Mouse (Mus musculus) left cerebral cortex, postnatal 4 days (tissue): Measurements from ENCODE around the gene Tdrkh. TPM values are rescaled to one million over a fixed set of nuclear protein-coding genes. Genes with fewer than 3 reads are reported as not detected.

Source experiments
- DNase-seq: peaks from one replicate; pipeline ENCODE4 v3.0.0-alpha.2; 2022
- intact Hi-C: fragments of 180-260 bp; cut with DNase I; formaldehyde crosslinking; loops from one replicate; pipeline ENCODE4 v1.15.1; 2025
- total RNA-seq, 2 experiments: library from RNA; stranded (reverse); gene quantifications; 2 replicates each; pipeline ENCODE4 v1.2.3; 2021

The Tdrkh gene
- total RNA-seq, 2 experiments from 2014 or later = 46.8 to 51.0 TPM

GRCm38 (mm10) chr3:94387391-94387790, 25.7 kb upstream of the Tdrkh start:
- intact Hi-C loops = no loop called here
- no peak for DNase-seq

- intact Hi-C loops = no loop called here
- DNase-seq = no peak
These were observed 25.0 kb upstream of the Tdrkh start for GRCm38 (mm10) chr3:94388047-94388446.

- no peak for DNase-seq
- intact Hi-C loops = no loop called here
These were observed 23.7 kb upstream of the Tdrkh start for GRCm38 (mm10) chr3:94389420-94389819.

- DNase-seq = peak; percentile 74
- intact Hi-C loops = no loop called here
These were observed 22.1 kb upstream of the Tdrkh start for GRCm38 (mm10) chr3:94391001-94391400.

GRCm38 (mm10) chr3:94392128-94392527, 20.9 kb upstream of the Tdrkh start:
- no peak for DNase-seq
- intact Hi-C loops = no loop called here

GRCm38 (mm10) chr3:94393049-94393448, 20.0 kb upstream of the Tdrkh start:
- no peak for DNase-seq
- intact Hi-C loops = no loop called here

- DNase-seq = no peak
- intact Hi-C loops = loop anchor here (1.0 kb wide), 1 partner anchor 38 kb away; no protein-coding TSS in a partner anchor
These were observed 16.7 kb upstream of the Tdrkh start for GRCm38 (mm10) chr3:94396336-94396735.

- DNase-seq = no peak
- intact Hi-C loops = loop anchor here (1.0 kb wide), 1 partner anchor 37 kb away; no protein-coding TSS in a partner anchor
These were observed 16.2 kb upstream of the Tdrkh start for GRCm38 (mm10) chr3:94396851-94397250.

GRCm38 (mm10) chr3:94398217-94398616, 14.9 kb upstream of the Tdrkh start, which contains the start of gene Lingo4:
Gene Lingo4, plus strand, starts transcription at chr3:94398517.
- no peak for DNase-seq
- intact Hi-C loops = no loop called here

GRCm38 (mm10) chr3:94398943-94399481, 14.1 kb upstream of the Tdrkh start:
- intact Hi-C loops = no loop called here
- DNase-seq = peak; percentile 62

GRCm38 (mm10) chr3:94399663-94400310, 13.3 kb upstream of the Tdrkh start:
- no peak for DNase-seq

GRCm38 (mm10) chr3:94402451-94402850, 10.6 kb upstream of the Tdrkh start:
- intact Hi-C loops = no loop called here
- DNase-seq = no peak

More at GRCm38 (mm10) chr3:94399663-94400310, 13.3 kb upstream of the Tdrkh start:
- intact Hi-C loops = no loop called here

GRCm38 (mm10) chr3:94404366-94405054, 8.6 kb upstream of the Tdrkh start:
- intact Hi-C loops = no loop called here
- no peak for DNase-seq

- intact Hi-C loops = no loop called here
- no peak for DNase-seq
These were observed 7.5 kb upstream of the Tdrkh start for GRCm38 (mm10) chr3:94405561-94405960.

- DNase-seq = no peak
- intact Hi-C loops = no loop called here
These were observed 543 bp upstream of the Tdrkh start for GRCm38 (mm10) chr3:94412530-94412929.

GRCm38 (mm10) chr3:94430980-94431379, 17.9 kb downstream of the Tdrkh start:
- intact Hi-C loops = no loop called here

GRCm38 (mm10) chr3:94434305-94434704, 21.2 kb downstream of the Tdrkh start:
- intact Hi-C loops = loop anchor here (1.0 kb wide), 1 partner anchor 38 kb away; no protein-coding TSS in a partner anchor
- DNase-seq = no peak

More at GRCm38 (mm10) chr3:94430980-94431379, 17.9 kb downstream of the Tdrkh start:
- DNase-seq = no peak

GRCm38 (mm10) chr3:94436420-94436819, 23.3 kb downstream of the Tdrkh start:
- DNase-seq = no peak
- intact Hi-C loops = no loop called here

GRCm38 (mm10) chr3:94441182-94441581, 28.1 kb downstream of the Tdrkh start:
- intact Hi-C loops = loop anchor here (10.0 kb wide), 1 partner anchor 76 kb away; the partner anchor contains the start of gene C2cd4d
- DNase-seq = no peak

GRCm38 (mm10) chr3:94442951-94443596, 30.0 kb downstream of the Tdrkh start, which contains the start of gene Mrpl9:
Gene Mrpl9, plus strand, starts transcription at chr3:94443318.
- peak; percentile 98 for DNase-seq
- intact Hi-C loops = loop anchor here (10.0 kb wide), 1 partner anchor 78 kb away; the partner anchor contains the start of gene C2cd4d

- intact Hi-C loops = loop anchor here (10.0 kb wide), 1 partner anchor 79 kb away; the partner anchor contains the start of gene C2cd4d
- no peak for DNase-seq
These were observed 30.5 kb downstream of the Tdrkh start, which contains the start of gene Oaz3 for GRCm38 (mm10) chr3:94443597-94443964. Gene Oaz3, minus strand, starts transcription at chr3:94443915.
